ENCODE assay signal across 18 mouse cellular contexts in the genomic region with DNA sequence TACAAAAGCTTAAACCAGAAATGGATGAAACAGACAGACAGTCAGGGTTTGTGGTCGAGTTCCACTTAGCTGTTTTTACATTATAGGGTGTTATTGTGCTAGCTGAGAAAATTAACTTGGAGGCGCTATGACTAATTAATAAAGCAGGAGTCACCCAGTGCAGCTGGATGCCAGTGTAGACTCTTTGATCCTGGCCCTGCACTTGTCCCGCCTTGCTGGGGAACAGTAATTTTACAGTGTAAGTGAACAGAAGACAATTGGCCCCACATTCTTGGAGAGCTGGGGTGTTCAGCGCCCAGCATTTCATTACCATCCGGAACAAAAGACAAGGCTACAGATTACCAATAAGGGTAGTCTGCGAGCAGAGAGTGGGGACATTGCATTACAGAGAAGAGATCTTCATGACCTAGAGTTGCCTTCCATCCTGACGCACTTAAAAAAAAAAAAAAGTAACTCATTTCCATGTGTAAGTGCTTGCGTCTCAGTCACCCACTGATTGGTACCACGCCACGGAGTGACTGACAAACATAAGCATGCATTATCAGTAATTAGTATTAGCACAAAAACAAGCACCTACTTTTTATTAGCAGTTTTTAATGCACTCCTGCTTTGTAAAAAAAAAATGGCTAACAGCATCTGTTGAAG.
DNase-seq lines count a peak whose midpoint lies in the region; ATAC-seq and TF ChIP-seq lines count a peak whose summit lies in the region.
"Had no signal": no experiment of that assay in that cellular context is flagged by ENCODE, and none has a peak within 500 bp of the region (broad histone marks: within the 10 kb centered on the region; RNA-seq: fewer than 3 reads in every experiment).

No protein-coding gene starts in this region.

- H3K4me1 ChIP-seq in hindbrain, embryonic 11.5 days (replicated peaks; ENCODE audit: control insufficient read depth, insufficient read depth, low read length): peaks cover 4% of the 10 kb centered on the region
- H3K4me1 ChIP-seq in hindbrain, embryonic 12.5 days: peaks cover 14% of the 10 kb centered on the region
- H3K4me1 ChIP-seq in hindbrain, embryonic 16.5 days (ENCODE audit: control insufficient read depth, insufficient read depth, low read depth, low read length): no peaks in the 10 kb centered on the region
- no peaks in the 10 kb centered on the region for H3K4me1 ChIP-seq in intestine, embryonic 16.5 days (ENCODE audit: control insufficient read depth, insufficient read depth, low read length)
- H3K4me1 ChIP-seq in thymus, adult 2 months (replicated peaks; ENCODE audit: control insufficient read depth, insufficient read depth, low read length): no peaks in the 10 kb centered on the region

- intact Hi-C loops in heart, postnatal 14 days (cut with DNase I): no loop called here

- no peaks in the 10 kb centered on the region for H3K27me3 ChIP-seq in hindbrain, embryonic 11.5 days (ENCODE audit: control insufficient read depth, insufficient read depth, low read length)
- H3K27me3 ChIP-seq in hindbrain, embryonic 12.5 days: no peaks in the 10 kb centered on the region
- no peaks in the 10 kb centered on the region for H3K27me3 ChIP-seq in hindbrain, embryonic 16.5 days (replicated peaks; ENCODE audit: control insufficient read depth, insufficient read depth, low read length)
- H3K27me3 ChIP-seq in intestine, embryonic 16.5 days (replicated peaks; ENCODE audit: control insufficient read depth, insufficient read depth, low read length): no peaks in the 10 kb centered on the region
- no peaks in the 10 kb centered on the region for H3K27me3 ChIP-seq in thymus, adult 2 months (ENCODE audit: control insufficient read depth, insufficient read depth, low read length)
- H3K27me3 ChIP-seq: limb, embryonic 13.5 days had no signal

- TF ChIP-seq CTCF in thymus, adult 2 months (IDR thresholded peaks at IDR 0.05; ENCODE audit: borderline replicate concordance, control insufficient read depth, extremely low read depth, insufficient read depth, low read length, poor library complexity): no peak

- ATAC-seq in hindbrain, embryonic 11.5 days (ENCODE audit: low FRiP score): no peak
- ATAC-seq in hindbrain, embryonic 12.5 days (ENCODE audit: low FRiP score): no peak
- ATAC-seq in hindbrain, embryonic 16.5 days: no peak
- ATAC-seq in intestine, embryonic 16.5 days: no peak
- ATAC-seq: intestine, postnatal 0 days had no signal

- no peak for TF ChIP-seq POLR2A in thymus, adult 2 months (IDR thresholded peaks at IDR 0.05; ENCODE audit: control insufficient read depth, extremely low read depth, insufficient read depth, low read length, poor library complexity)

- peak; percentile 3 for DNase-seq in hindbrain, embryonic 11.5 days (ENCODE audit: low spot score)
- peak; percentile 6 for DNase-seq in right cerebral cortex, postnatal 4 days
- DNase-seq in right cerebral cortex, adult 2 months (ENCODE audit: low spot score in 2 of 2): no peak
- DNase-seq in thymus, adult 2 months: no peak
- no peak for DNase-seq in heart, postnatal 14 days
- DNase-seq: adrenal gland, adult 8-10 months; B cell, adult 2 months; cerebellum, postnatal 36 days; gastrocnemius, postnatal 10 days; heart, postnatal 10 days; kidney, postnatal 14 days had no signal

- no peaks in the 10 kb centered on the region for H3K36me3 ChIP-seq in hindbrain, embryonic 11.5 days (ENCODE audit: control insufficient read depth, insufficient read depth, low read length)
- no peaks in the 10 kb centered on the region for H3K36me3 ChIP-seq in hindbrain, embryonic 12.5 days
- no peaks in the 10 kb centered on the region for H3K36me3 ChIP-seq in hindbrain, embryonic 16.5 days (ENCODE audit: control insufficient read depth, insufficient read depth, low read length)
- no peaks in the 10 kb centered on the region for H3K36me3 ChIP-seq in intestine, embryonic 16.5 days (ENCODE audit: control insufficient read depth, insufficient read depth, low read length)
- H3K36me3 ChIP-seq in thymus, adult 2 months (ENCODE audit: control insufficient read depth, insufficient read depth, low read length): no peaks in the 10 kb centered on the region

- no peak overlapping the region for H3K9ac ChIP-seq in hindbrain, embryonic 11.5 days (ENCODE audit: low read depth, low read length)
- no peak overlapping the region for H3K9ac ChIP-seq in hindbrain, embryonic 12.5 days
- H3K9ac ChIP-seq in hindbrain, embryonic 16.5 days (ENCODE audit: low read depth, low read length): no peak overlapping the region
- no peak overlapping the region for H3K9ac ChIP-seq in intestine, embryonic 16.5 days (ENCODE audit: low read depth, low read length)
- H3K9ac ChIP-seq: limb, embryonic 13.5 days had no signal

- WGBS in hindbrain, embryonic 11.5 days: 42% methylated on average over 10 of the region's 10 CpGs
- 41% methylated on average over 10 of the region's 10 CpGs for WGBS in hindbrain, embryonic 12.5 days
- 17% methylated on average over 10 of the region's 10 CpGs for WGBS in hindbrain, embryonic 16.5 days
- 74% methylated on average over 10 of the region's 10 CpGs for WGBS in intestine, embryonic 16.5 days
- WGBS in thymus, adult 2 months: 97% methylated on average over 10 of the region's 10 CpGs

- no peak overlapping the region for H3K27ac ChIP-seq in hindbrain, embryonic 11.5 days (ENCODE audit: low read depth, low read length)
- no peak overlapping the region for H3K27ac ChIP-seq in hindbrain, embryonic 12.5 days
- no peak overlapping the region for H3K27ac ChIP-seq in hindbrain, embryonic 16.5 days (ENCODE audit: low read depth, low read length)
- H3K27ac ChIP-seq in intestine, embryonic 16.5 days (ENCODE audit: low read length): no peak overlapping the region
- H3K27ac ChIP-seq in thymus, adult 2 months (ENCODE audit: control insufficient read depth, insufficient read depth, low read length): no peak overlapping the region
- H3K27ac ChIP-seq: limb, embryonic 13.5 days; macrophage had no signal

- H3K9me3 ChIP-seq in hindbrain, embryonic 11.5 days (ENCODE audit: control insufficient read depth, low read length): no peaks in the 10 kb centered on the region
- H3K9me3 ChIP-seq in hindbrain, embryonic 12.5 days (replicated peaks): no peaks in the 10 kb centered on the region
- no peaks in the 10 kb centered on the region for H3K9me3 ChIP-seq in hindbrain, embryonic 16.5 days (ENCODE audit: control insufficient read depth, low read length)
- H3K9me3 ChIP-seq in intestine, embryonic 16.5 days (ENCODE audit: control insufficient read depth, low read length): no peaks in the 10 kb centered on the region
- H3K9me3 ChIP-seq: limb, embryonic 13.5 days had no signal

- H3K4me3 ChIP-seq in hindbrain, embryonic 11.5 days (ENCODE audit: low read depth, low read length): no peak overlapping the region
- H3K4me3 ChIP-seq in hindbrain, embryonic 12.5 days: no peak overlapping the region
- no peak overlapping the region for H3K4me3 ChIP-seq in hindbrain, embryonic 16.5 days (ENCODE audit: low read length)
- H3K4me3 ChIP-seq in intestine, embryonic 16.5 days (ENCODE audit: low read length): no peak overlapping the region
- no peak overlapping the region for H3K4me3 ChIP-seq in thymus, adult 2 months (ENCODE audit: control insufficient read depth, insufficient read depth, low read length)
- H3K4me3 ChIP-seq: limb, embryonic 13.5 days; myocyte had no signal

- no peak overlapping the region for H3K4me2 ChIP-seq in hindbrain, embryonic 11.5 days (replicated peaks; ENCODE audit: low read depth, low read length)
- no peak overlapping the region for H3K4me2 ChIP-seq in hindbrain, embryonic 12.5 days (replicated peaks)
- peak overlapping the region; percentile 30 for H3K4me2 ChIP-seq in hindbrain, embryonic 16.5 days (ENCODE audit: low read length)
- no peak overlapping the region for H3K4me2 ChIP-seq in intestine, embryonic 16.5 days (ENCODE audit: low read depth, low read length)
- H3K4me2 ChIP-seq: limb, embryonic 13.5 days had no signal

Comparison
In these comparisons a context has a peak if more than half of its experiments do, and no peak if none do; other contexts are left out.
1. DNase-seq: peak in hindbrain, embryonic 11.5 days (single experiment) and right cerebral cortex, postnatal 4 days (single experiment); none in right cerebral cortex, adult 2 months (0 of 2), thymus, adult 2 months (single experiment) and heart, postnatal 14 days (0 of 2).